Mouse (Mus musculus): ENCODE results near the gene Olfr965.
"Not testable (repeated sequence)": the region's sequence is repeated elsewhere in the genome, so short reads cannot be mapped to it uniquely, and the experiment has no call there.

Olfr965 gene

DNA sequence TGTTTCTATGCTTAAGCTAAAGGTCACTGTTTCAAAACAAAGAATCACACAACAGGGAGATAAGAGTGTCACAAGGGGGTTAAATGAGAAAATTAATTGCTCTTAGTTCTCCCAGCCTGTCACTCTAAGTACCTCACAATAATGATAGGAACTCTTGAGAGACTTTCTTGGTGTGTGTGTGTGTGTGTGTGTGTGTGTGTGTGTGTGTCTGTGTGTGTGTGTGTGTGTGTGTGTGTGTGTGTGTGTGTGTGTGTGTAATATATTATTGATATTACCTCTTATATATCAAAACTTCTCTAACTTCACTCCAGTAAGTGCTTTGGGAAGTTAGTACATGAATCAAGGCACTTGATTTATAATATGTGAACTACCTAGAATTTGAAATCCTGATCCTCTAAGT is at the start of gene Olfr965:
Olfr965 (plus strand) TSS at position 301 of the 400 bp plus-strand sequence.
- DNase-seq: no peak

DNA sequence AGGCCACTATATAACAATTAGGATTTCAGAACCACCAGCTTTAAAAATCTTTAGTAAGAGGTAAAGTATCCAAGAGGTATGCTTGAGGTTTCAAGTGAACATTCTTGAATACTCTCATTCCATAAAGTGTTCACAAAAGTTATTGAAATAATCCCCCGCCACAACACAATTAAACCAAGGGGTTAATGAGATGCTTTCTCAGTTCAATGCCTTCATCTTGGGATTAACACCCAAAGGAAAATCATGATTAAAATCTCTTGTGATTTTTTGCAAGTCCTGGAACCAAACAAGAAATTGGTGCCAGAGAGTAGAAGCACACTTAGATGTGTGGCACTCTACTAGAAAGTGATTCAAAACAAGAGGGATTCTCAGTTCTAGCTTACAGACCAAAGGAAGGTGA is 44.2 kb upstream of the Olfr965 start, which contains the start of gene Olfr963:
Olfr963 (plus strand) TSS at position 301 of the 400 bp plus-strand sequence.
- DNase-seq: no peak

GRCm38 (mm10) chr9:39669723-39670122 is 41.4 kb upstream of the Olfr965 start:
- DNase-seq: no peak

DNA sequence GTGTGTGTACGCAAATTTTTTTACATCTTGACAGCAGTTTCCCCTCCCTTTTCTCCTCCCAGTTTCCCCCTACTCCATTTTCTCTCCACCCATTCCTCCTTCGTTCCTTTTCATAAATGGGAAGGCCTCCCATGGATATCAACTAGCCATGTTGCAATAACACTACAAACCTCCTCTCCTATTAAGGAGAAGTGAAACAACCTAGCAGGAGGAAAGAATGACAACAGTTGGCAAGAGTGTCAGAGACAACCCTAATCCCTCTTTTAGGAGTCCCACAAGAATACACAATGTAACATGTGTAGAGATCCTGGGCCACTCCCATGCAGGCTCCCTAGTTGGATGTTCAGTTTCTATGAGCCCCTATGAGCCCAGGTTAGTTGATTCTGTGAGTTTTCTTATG is 36.3 kb upstream of the Olfr965 start:
- no peak for DNase-seq

- no peak for DNase-seq
These were observed 32.6 kb upstream of the Olfr965 start for GRCm38 (mm10) chr9:39678557-39678956.

DNA sequence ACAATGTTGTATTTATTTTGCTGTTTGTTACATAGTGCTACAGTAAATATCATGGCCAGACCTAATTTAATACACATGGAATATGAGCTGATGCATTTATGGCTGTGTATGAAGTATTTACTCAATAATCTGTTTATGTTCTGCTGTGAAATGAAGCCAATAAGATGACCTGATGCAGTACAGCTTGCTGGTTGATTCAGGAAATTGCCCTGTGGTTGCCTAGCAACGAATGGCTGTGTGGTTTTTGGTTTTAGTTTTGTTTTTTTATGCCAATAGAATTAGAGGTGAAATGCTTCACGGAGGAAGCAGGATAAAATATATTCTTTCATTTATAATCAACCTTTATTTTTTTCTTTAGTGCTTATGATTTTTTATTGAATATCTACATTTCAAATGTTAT is 31.9 kb upstream of the Olfr965 start:
- no peak for DNase-seq

GRCm38 (mm10) chr9:39701123-39701522 is 10.0 kb upstream of the Olfr965 start:
- not testable (repeated sequence) for DNase-seq

GRCm38 (mm10) chr9:39707017-39707416 is 4.1 kb upstream of the Olfr965 start, which contains the start of gene Olfr149:
Gene Olfr149, minus strand, starts transcription at chr9:39707117.
- DNase-seq: no peak

DNA sequence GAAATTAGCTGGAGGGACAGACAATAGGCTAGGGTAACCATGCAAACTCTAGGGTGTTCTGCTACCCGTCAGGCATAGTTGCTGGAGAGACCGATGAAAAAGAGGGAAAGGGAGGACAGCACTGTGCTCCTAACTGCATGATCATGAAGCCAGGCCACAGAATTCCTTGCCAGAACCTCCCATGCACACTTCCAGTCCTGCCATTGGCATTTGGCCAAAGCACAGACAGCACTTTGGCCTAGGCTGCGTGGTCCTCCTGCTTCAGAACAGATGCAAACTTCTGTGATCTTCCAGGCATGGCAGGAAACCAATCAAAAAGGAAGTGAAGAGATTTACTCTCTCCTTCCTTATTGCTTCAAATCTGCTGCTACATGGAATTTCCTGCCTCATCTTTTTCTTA is 2.2 kb upstream of the Olfr965 start:
- DNase-seq: peak; percentile 12

DNA sequence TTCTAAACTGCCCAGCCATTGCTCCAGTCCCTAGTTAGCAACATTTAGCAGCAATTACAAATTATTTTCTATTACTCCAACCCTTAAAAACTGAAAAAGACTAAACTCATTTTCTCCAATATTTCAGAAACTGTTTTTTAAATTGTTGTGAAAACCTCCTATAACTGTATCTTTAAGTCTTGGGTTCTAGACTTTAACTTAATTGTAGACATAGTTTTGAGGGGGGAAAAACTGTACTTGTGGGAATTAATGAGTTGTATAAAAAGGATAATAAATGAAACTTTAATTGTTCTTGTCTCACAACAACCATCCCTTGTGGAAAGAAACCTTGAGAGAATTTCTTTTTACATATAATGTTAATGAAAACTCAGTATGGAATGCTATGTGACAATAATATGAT is 19.5 kb downstream of the Olfr965 start, which contains the start of gene Olfr150:
Olfr150 (plus strand) TSS at position 301 of the 400 bp plus-strand sequence.
- DNase-seq: no peak

- no peak for DNase-seq
These were observed 29.6 kb downstream of the Olfr965 start for GRCm38 (mm10) chr9:39740741-39741140.

DNA sequence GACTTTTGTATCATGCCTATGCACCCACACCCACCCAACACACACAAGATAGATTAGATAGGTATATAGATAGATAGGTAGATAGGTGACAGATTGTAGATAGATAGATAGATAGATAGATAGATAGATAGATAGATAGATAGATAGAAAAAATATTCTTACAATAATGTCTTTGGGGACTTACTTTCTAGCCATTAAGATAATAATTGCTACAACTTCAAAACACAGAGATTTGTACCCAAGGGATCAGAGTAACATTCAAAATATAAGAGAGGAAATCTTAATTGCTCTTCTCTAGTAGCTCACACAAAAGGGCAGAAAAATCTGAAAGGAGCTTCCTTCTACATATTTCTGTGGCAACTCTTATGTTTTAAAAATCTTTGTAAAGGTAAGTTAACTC is 34.8 kb downstream of the Olfr965 start, which contains the start of gene Olfr967:
Olfr967 (plus strand) TSS at position 301 of the 400 bp plus-strand sequence.
- no peak for DNase-seq

DNA sequence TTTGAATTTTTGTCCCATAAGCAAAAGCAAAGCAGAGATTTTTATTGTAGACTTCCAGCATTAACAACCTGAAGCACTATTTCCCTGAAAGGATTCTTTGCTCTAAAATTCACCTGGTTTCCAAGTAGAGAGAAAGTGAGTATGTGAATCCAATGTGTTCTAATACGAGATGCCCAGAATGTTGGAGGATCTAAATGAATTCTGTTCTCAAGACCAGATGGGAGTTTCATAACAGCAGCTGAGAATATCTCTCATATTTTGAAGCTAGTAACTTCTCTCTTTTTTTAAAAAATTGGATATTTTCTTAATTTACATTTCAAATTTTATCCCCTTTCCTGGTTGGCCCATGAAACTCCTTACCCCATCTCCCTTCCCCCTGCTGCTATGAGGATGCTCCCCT is 35.3 kb downstream of the Olfr965 start:
- DNase-seq: no peak

All from liver (tissue).